Mouse (Mus musculus): ENCODE data around the gene Gtf2h4. TPM values are rescaled to one million over a fixed set of nuclear protein-coding genes. Genes with fewer than 3 reads are reported as not detected.
A peak's percentile ranks its signal among the peaks of the same experiment; 100 is the strongest.

Gene Gtf2h4
- polyA plus RNA-seq (2015; fragmentation: Nextera tagmentation; extraction: Ambion mirVana) = 14.1 and 15.2 TPM in 2 replicates

- peak; percentile 83 for DNase-seq
- ATAC-seq = peak; percentile 100
- no peaks in the 10 kb centered on the region for H3K27me3 ChIP-seq (ENCODE audit: insufficient read depth, low read length)
- H3K9ac ChIP-seq (replicated peaks) = peak within 1 kb of the TSS; percentile 90
- H3K27ac ChIP-seq (ENCODE audit: low read depth) = 0 out of 2 replicates have a peak within 1 kb of the TSS, but pooled peaks have one; percentile 34
- TF ChIP-seq CTCF (IDR thresholded peaks at IDR 0.05; ENCODE audit: low read depth) (no peak), EP300 (IDR thresholded peaks at IDR 0.05; ENCODE audit: low read depth) (no peak)
- 0 out of 2 replicates have a peak, but pooled peaks cover 5% of the 10 kb centered on the region for H3K36me3 ChIP-seq (replicated peaks; ENCODE audit: insufficient read depth, low read length)
- peaks cover 3% of the 10 kb centered on the region for H3K4me1 ChIP-seq (ENCODE audit: insufficient read depth)
- peak within 1 kb of the TSS; percentile 84 for H3K4me3 ChIP-seq (ENCODE audit: low read depth, low read length)
- no peaks in the 10 kb centered on the region for H3K9me3 ChIP-seq (ENCODE audit: low read length)
- WGBS (ENCODE audit: insufficient replicate concordance) = 1% methylated on average over 23 of the region's 23 CpGs
- peak within 1 kb of the TSS; percentile 93 for H3K4me2 ChIP-seq (ENCODE audit: low read depth, low read length)
Observed at GRCm38 (mm10) chr17:35673416-35674035, at the start of gene Gtf2h4. Gene Gtf2h4, minus strand, starts transcription at chr17:35673739.

DNA sequence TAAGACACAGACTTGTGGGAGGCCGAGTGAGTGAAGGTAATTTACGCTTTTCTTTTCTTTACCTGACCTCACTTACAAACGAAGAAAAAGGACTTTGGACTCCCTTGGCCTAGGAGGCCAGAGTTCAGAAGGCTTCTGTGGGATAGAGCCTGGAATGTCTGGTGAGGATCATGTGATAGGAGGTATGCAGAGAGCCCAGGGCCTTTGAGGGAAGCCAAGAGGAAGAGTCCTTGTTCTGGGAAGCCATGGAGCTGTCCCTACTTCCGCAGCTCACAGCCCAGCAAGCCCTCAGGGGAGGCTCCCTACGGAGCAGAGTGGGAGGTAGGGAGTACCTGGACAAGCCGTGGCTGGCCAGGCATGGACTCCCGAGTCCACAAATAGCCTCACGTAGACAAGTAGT, 48.1 kb upstream of the Gtf2h4 start:
- H3K4me1 ChIP-seq (ENCODE audit: insufficient read depth) = no peaks in the 10 kb centered on the region
- no peaks in the 10 kb centered on the region for H3K9me3 ChIP-seq (ENCODE audit: low read length)
- TF ChIP-seq EP300 (IDR thresholded peaks at IDR 0.05; ENCODE audit: low read depth) (no peak), CTCF (IDR thresholded peaks at IDR 0.05; ENCODE audit: low read depth) (no peak)
- H3K4me2 ChIP-seq (ENCODE audit: low read depth, low read length) = no peak overlapping the region
- 58% methylated on average over 8 of the region's 8 CpGs for WGBS (ENCODE audit: insufficient replicate concordance)
- H3K4me3 ChIP-seq (ENCODE audit: low read depth, low read length) = no peak overlapping the region
- no peak for ATAC-seq
- H3K9ac ChIP-seq (replicated peaks) = no peak overlapping the region
- H3K36me3 ChIP-seq (replicated peaks; ENCODE audit: insufficient read depth, low read length) = no peaks in the 10 kb centered on the region
- H3K27me3 ChIP-seq (ENCODE audit: insufficient read depth, low read length) = 0 out of 2 replicates have a peak, but pooled peaks cover 3% of the 10 kb centered on the region
- no peak for DNase-seq
- H3K27ac ChIP-seq (ENCODE audit: low read depth) = no peak overlapping the region

DNA sequence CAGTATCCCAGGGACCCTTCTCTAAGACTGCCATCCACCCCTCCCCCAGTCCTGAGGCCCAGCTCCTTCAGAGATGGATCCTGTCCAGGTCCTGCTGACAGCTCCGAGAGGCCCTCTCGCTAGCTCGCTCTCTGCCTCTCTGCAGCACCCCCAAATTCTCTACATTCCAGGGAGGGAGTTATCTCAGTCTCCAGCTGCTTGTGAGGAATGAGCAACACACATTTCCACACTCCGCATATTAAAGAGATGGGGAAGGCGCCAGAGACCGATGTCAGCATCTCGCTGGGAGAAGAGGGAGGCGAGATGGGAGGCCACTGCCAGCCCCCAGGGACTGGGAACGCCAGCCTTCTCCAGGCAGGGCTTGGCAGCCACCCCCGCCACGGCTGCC, 46.8 kb upstream of the Gtf2h4 start:
- Histone ChIP-seq H3K4me3 (ENCODE audit: low read depth, low read length) (no peak overlapping the region), H3K9me3 (ENCODE audit: low read length) (no peaks in the 10 kb centered on the region), H3K4me2 (ENCODE audit: low read depth, low read length) (no peak overlapping the region), H3K27ac (ENCODE audit: low read depth) (no peak overlapping the region), H3K27me3 (ENCODE audit: insufficient read depth, low read length) (no peaks in the 10 kb centered on the region), H3K9ac (replicated peaks) (no peak overlapping the region), H3K36me3 (replicated peaks; ENCODE audit: insufficient read depth, low read length) (no peaks in the 10 kb centered on the region), H3K4me1 (ENCODE audit: insufficient read depth) (no peaks in the 10 kb centered on the region)
- DNase-seq = no peak
- 41% methylated on average over 11 of the region's 11 CpGs for WGBS (ENCODE audit: insufficient replicate concordance)
- no peak for TF ChIP-seq EP300 (IDR thresholded peaks at IDR 0.05; ENCODE audit: low read depth)
- TF ChIP-seq CTCF (IDR thresholded peaks at IDR 0.05; ENCODE audit: low read depth) = no peak
- no peak for ATAC-seq

GRCm38 (mm10) chr17:35719616-35720339, 46.2 kb upstream of the Gtf2h4 start:
- no peaks in the 10 kb centered on the region for H3K36me3 ChIP-seq (replicated peaks; ENCODE audit: insufficient read depth, low read length)
- no peaks in the 10 kb centered on the region for H3K9me3 ChIP-seq (ENCODE audit: low read length)
- TF ChIP-seq EP300 (IDR thresholded peaks at IDR 0.05; ENCODE audit: low read depth) = no peak
- peak; percentile 21; the same call in 1 of the 2 replicates for TF ChIP-seq CTCF (IDR thresholded peaks at IDR 0.05; ENCODE audit: low read depth)
- no peak for ATAC-seq
- no peak overlapping the region for H3K27ac ChIP-seq (ENCODE audit: low read depth)
- no peak overlapping the region for H3K9ac ChIP-seq (replicated peaks)
- 63% methylated on average over 9 of the region's 9 CpGs for WGBS (ENCODE audit: insufficient replicate concordance)
- H3K4me1 ChIP-seq (ENCODE audit: insufficient read depth) = no peaks in the 10 kb centered on the region
- no peaks in the 10 kb centered on the region for H3K27me3 ChIP-seq (ENCODE audit: insufficient read depth, low read length)
- no peak overlapping the region for H3K4me2 ChIP-seq (ENCODE audit: low read depth, low read length)
- no peak overlapping the region for H3K4me3 ChIP-seq (ENCODE audit: low read depth, low read length)
- no peak for DNase-seq

DNA sequence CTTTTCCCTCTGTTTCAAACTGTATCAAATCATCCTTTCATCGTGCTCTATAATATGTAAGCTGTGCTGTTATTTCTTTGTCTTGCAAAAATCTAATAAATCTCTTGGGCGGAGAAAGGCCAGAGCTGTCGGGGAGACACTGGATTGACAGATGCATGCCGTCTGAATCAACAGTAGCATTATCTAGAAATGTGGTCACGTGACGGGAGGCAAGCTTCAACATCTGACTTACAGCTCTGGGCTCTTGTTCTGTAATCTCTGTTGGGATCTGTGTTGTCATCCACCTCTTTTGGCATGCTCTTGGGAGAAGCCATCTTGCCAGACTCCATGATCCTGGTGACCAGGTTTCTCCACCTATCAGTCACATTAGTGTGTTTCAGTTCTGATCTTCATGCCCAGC, 43.5 kb upstream of the Gtf2h4 start:
- no peak overlapping the region for H3K4me2 ChIP-seq (ENCODE audit: low read depth, low read length)
- 73% methylated on average over 6 of the region's 6 CpGs for WGBS (ENCODE audit: insufficient replicate concordance)
- DNase-seq (no peak), ATAC-seq (no peak)
- H3K27ac ChIP-seq (ENCODE audit: low read depth) = no peak overlapping the region
- no peak for TF ChIP-seq CTCF (IDR thresholded peaks at IDR 0.05; ENCODE audit: low read depth)
- no peak for TF ChIP-seq EP300 (IDR thresholded peaks at IDR 0.05; ENCODE audit: low read depth)
- H3K9me3 ChIP-seq (ENCODE audit: low read length) = no peaks in the 10 kb centered on the region
- H3K4me1 ChIP-seq (ENCODE audit: insufficient read depth) = no peaks in the 10 kb centered on the region
- H3K27me3 ChIP-seq (ENCODE audit: insufficient read depth, low read length) = no peaks in the 10 kb centered on the region
- no peak overlapping the region for H3K4me3 ChIP-seq (ENCODE audit: low read depth, low read length)
- no peaks in the 10 kb centered on the region for H3K36me3 ChIP-seq (replicated peaks; ENCODE audit: insufficient read depth, low read length)
- no peak overlapping the region for H3K9ac ChIP-seq (replicated peaks)

- Histone ChIP-seq H3K4me1 (ENCODE audit: insufficient read depth) (0 out of 2 replicates have a peak, but pooled peaks cover 2% of the 10 kb centered on the region), H3K27ac (ENCODE audit: low read depth) (no peak overlapping the region), H3K9ac (replicated peaks) (no peak overlapping the region), H3K36me3 (replicated peaks; ENCODE audit: insufficient read depth, low read length) (no peaks in the 10 kb centered on the region), H3K4me2 (ENCODE audit: low read depth, low read length) (no peak overlapping the region), H3K4me3 (ENCODE audit: low read depth, low read length) (no peak overlapping the region), H3K9me3 (ENCODE audit: low read length) (no peaks in the 10 kb centered on the region), H3K27me3 (ENCODE audit: insufficient read depth, low read length) (no peaks in the 10 kb centered on the region)
- TF ChIP-seq CTCF (IDR thresholded peaks at IDR 0.05; ENCODE audit: low read depth) = no peak
- no peak for TF ChIP-seq EP300 (IDR thresholded peaks at IDR 0.05; ENCODE audit: low read depth)
- 59% methylated on average over 3 of the region's 3 CpGs for WGBS (ENCODE audit: insufficient replicate concordance)
- ATAC-seq (peak; percentile 55), DNase-seq (no peak)
Observed at GRCm38 (mm10) chr17:35716114-35716513, 42.6 kb upstream of the Gtf2h4 start.
